Mouse (Mus musculus): ENCODE measurements around the gene C1qtnf9. TPM values are rescaled to one million over a fixed set of nuclear protein-coding genes. Genes with fewer than 3 reads are reported as not detected.

Gene C1qtnf9
- total and polyA plus RNA-seq, 2 experiments from 2014 or later: not detected

GRCm38 (mm10) chr14:60777485-60777919 is 9.6 kb downstream of the C1qtnf9 start:
- H3K36me3 ChIP-seq (ENCODE audit: insufficient read depth): no peaks in the 10 kb centered on the region
- H3K9ac ChIP-seq: no peak overlapping the region
- H3K4me2 ChIP-seq (ENCODE audit: low read depth): no peak overlapping the region
- 91% methylated on average over 5 of the region's 5 CpGs for WGBS
- no peaks in the 10 kb centered on the region for H3K27me3 ChIP-seq (ENCODE audit: insufficient read depth, low read length)
- H3K27ac ChIP-seq (ENCODE audit: low read depth, low read length): no peak overlapping the region
- no peak for TF ChIP-seq CTCF (IDR thresholded peaks at IDR 0.05; ENCODE audit: low read depth)
- no peaks in the 10 kb centered on the region for H3K9me3 ChIP-seq (ENCODE audit: low read length)
- ATAC-seq (no peak), DNase-seq (no peak)
- no peaks in the 10 kb centered on the region for H3K4me1 ChIP-seq (ENCODE audit: insufficient read depth)
- H3K4me3 ChIP-seq (ENCODE audit: low read depth, low read length): no peak overlapping the region

- no peak overlapping the region for H3K9ac ChIP-seq
- H3K4me1 ChIP-seq (ENCODE audit: insufficient read depth): no peaks in the 10 kb centered on the region
- DNase-seq (no peak), ATAC-seq (no peak)
- no peaks in the 10 kb centered on the region for H3K36me3 ChIP-seq (ENCODE audit: insufficient read depth)
- no peak overlapping the region for H3K27ac ChIP-seq (ENCODE audit: low read depth, low read length)
- H3K4me2 ChIP-seq (ENCODE audit: low read depth): no peak overlapping the region
- H3K9me3 ChIP-seq (ENCODE audit: low read length): no peaks in the 10 kb centered on the region
- H3K4me3 ChIP-seq (ENCODE audit: low read depth, low read length): no peak overlapping the region
- no peaks in the 10 kb centered on the region for H3K27me3 ChIP-seq (ENCODE audit: insufficient read depth, low read length)
- WGBS: 94% methylated on average over 7 of the region's 7 CpGs
- no peak for TF ChIP-seq CTCF (IDR thresholded peaks at IDR 0.05; ENCODE audit: low read depth)
Measured at GRCm38 (mm10) chr14:60779198-60779597, 11.3 kb downstream of the C1qtnf9 start.

DNA sequence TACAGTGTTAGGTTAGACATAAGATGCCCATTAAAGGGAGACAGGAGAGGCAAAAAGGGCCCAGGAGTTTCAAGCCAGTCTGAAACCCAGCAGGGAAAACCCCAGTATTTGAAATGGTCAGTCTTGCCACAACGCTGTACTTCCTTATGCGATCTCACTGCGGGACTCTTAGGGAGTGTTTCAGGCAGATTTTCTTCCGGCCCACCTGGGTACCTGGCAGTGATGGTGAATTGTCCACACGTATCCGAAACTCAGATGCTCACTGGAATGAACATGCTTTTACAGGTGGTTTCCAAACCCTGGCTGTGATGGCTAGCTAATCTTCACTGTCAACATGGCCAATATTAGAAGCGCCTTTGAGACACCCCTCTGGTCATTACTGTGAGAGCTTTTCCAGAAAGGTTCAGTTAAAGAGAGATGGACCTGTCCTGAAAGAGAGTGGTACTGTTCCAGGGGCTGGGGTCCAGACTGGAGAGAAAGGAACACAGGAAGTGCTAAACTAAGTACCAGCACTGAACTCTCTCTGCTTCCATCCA is 14.3 kb downstream of the C1qtnf9 start:
- ATAC-seq: no peak
- 49% methylated on average over 7 of the region's 7 CpGs for WGBS
- no peaks in the 10 kb centered on the region for H3K27me3 ChIP-seq (ENCODE audit: insufficient read depth, low read length)
- H3K4me2 ChIP-seq (ENCODE audit: low read depth): no peak overlapping the region
- no peaks in the 10 kb centered on the region for H3K36me3 ChIP-seq (ENCODE audit: insufficient read depth)
- H3K9me3 ChIP-seq (ENCODE audit: low read length): no peaks in the 10 kb centered on the region
- no peak overlapping the region for H3K4me3 ChIP-seq (ENCODE audit: low read depth, low read length)
- H3K4me1 ChIP-seq (ENCODE audit: insufficient read depth): no peaks in the 10 kb centered on the region
- TF ChIP-seq CTCF (IDR thresholded peaks at IDR 0.05; ENCODE audit: low read depth): no peak
- DNase-seq: no peak
- H3K9ac ChIP-seq: no peak overlapping the region
- no peak overlapping the region for H3K27ac ChIP-seq (ENCODE audit: low read depth, low read length)

DNA sequence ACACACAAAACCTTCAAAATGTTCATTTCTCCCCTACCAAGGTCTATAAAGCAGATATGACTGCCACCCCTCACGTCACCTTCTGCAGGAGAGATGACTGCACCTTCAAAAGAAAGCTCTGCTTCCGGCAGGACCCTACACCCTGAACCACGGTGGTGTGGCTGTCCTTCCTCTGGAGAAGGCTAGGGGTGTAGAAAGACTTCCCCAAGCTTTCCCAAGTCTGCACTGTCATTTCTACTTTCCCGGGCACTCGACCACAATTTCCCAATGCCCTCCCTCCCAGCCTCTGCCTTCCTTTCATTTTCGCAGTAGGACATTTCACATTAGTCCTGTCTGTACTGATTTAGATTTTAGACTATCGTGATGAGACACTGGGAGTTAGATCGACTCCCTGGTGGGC is 15.3 kb downstream of the C1qtnf9 start:
- TF ChIP-seq CTCF (IDR thresholded peaks at IDR 0.05; ENCODE audit: low read depth): no peak
- 43% methylated on average over 8 of the region's 8 CpGs for WGBS
- H3K27me3 ChIP-seq (ENCODE audit: insufficient read depth, low read length): no peaks in the 10 kb centered on the region

GRCm38 (mm10) chr14:60784427-60785315 is 16.7 kb downstream of the C1qtnf9 start, which contains the start of gene Mipep:
Gene Mipep, plus strand, starts transcription at chr14:60784573.
- no peaks in the 10 kb centered on the region for H3K27me3 ChIP-seq (ENCODE audit: insufficient read depth, low read length)
- H3K36me3 ChIP-seq (ENCODE audit: insufficient read depth): peaks cover 14% of the 10 kb centered on the region
- no peaks in the 10 kb centered on the region for H3K9me3 ChIP-seq (ENCODE audit: low read length)
- peak within 1 kb of the TSS; percentile 64; the same call in 1 of the 2 replicates for H3K27ac ChIP-seq (ENCODE audit: low read depth, low read length)
- DNase-seq: peak; percentile 93
- peak; percentile 97 for ATAC-seq
- under 1% methylated on average over 61 of the region's 61 CpGs for WGBS
- H3K4me2 ChIP-seq (ENCODE audit: low read depth): peak within 1 kb of the TSS; percentile 81
- peak; percentile 94 for TF ChIP-seq CTCF (IDR thresholded peaks at IDR 0.05; ENCODE audit: low read depth)
- H3K4me3 ChIP-seq (ENCODE audit: low read depth, low read length): peak within 1 kb of the TSS; percentile 74
- no peaks in the 10 kb centered on the region for H3K4me1 ChIP-seq (ENCODE audit: insufficient read depth)
- H3K9ac ChIP-seq: peak within 1 kb of the TSS; percentile 62

More for the DNA sequence above, 15.3 kb downstream of the C1qtnf9 start:
- no peak for ATAC-seq
- Histone ChIP-seq H3K9ac (no peak overlapping the region), H3K36me3 (ENCODE audit: insufficient read depth) (peaks cover 5% of the 10 kb centered on the region), H3K9me3 (ENCODE audit: low read length) (no peaks in the 10 kb centered on the region), H3K4me1 (ENCODE audit: insufficient read depth) (no peaks in the 10 kb centered on the region), H3K27ac (ENCODE audit: low read depth, low read length) (no peak overlapping the region), H3K4me2 (ENCODE audit: low read depth) (no peak overlapping the region), H3K4me3 (ENCODE audit: low read depth, low read length) (no peak overlapping the region)
- no peak for DNase-seq

- Histone ChIP-seq H3K9me3 (ENCODE audit: low read length) (no peaks in the 10 kb centered on the region), H3K4me2 (ENCODE audit: low read depth) (no peak overlapping the region), H3K27me3 (ENCODE audit: insufficient read depth, low read length) (no peaks in the 10 kb centered on the region), H3K36me3 (ENCODE audit: insufficient read depth) (peaks cover 36% of the 10 kb centered on the region), H3K4me1 (ENCODE audit: insufficient read depth) (no peaks in the 10 kb centered on the region), H3K4me3 (ENCODE audit: low read depth, low read length) (no peak overlapping the region), H3K9ac (no peak overlapping the region), H3K27ac (ENCODE audit: low read depth, low read length) (no peak overlapping the region)
- DNase-seq (peak; percentile 55), ATAC-seq (peak; percentile 48; the same call in 1 of the 2 replicates)
- TF ChIP-seq CTCF (IDR thresholded peaks at IDR 0.05; ENCODE audit: low read depth): peak; percentile 69
- WGBS: 35% methylated on average over 3 of the region's 3 CpGs
Measured at GRCm38 (mm10) chr14:60790103-60790502, 22.2 kb downstream of the C1qtnf9 start.
